Mouse (Mus musculus) CH12.LX (cell line): ENCODE measurements around the gene Caskin1. TPM values are rescaled to one million over a fixed set of nuclear protein-coding genes. Genes with fewer than 3 reads are reported as not detected.

ENCODE experiments used
- DNase-seq: peaks from one replicate; pipeline ENCODE4 v3.0.0-alpha.2; 2013; ENCODE audit errors: extremely low read depth
- H3K27ac ChIP-seq: 2 replicates; pipeline ENCODE4 v1.5.1; 2012; ENCODE audit warnings: low read depth, mild to moderate bottlenecking, control low read depth, moderate library complexity; ENCODE audit not compliant: insufficient read depth
- H3K27me3 ChIP-seq: replicated peaks from 2 replicates; pipeline ENCODE3; 2012; ENCODE audit warnings: inconsistent platforms
- H3K36me3 ChIP-seq, 2 experiments: replicated peaks in 1 of 2; 2 replicates each; pipeline versions ENCODE3 to v1.6.1; 2012; ENCODE audit warnings: inconsistent platforms in 1 of 2, low read length in 1 of 2, mild to moderate bottlenecking in 1 of 2, mixed read lengths in 1 of 2, moderate library complexity in 1 of 2; ENCODE audit not compliant: control insufficient read depth in 1 of 2, insufficient read depth in 1 of 2
- H3K4me1 ChIP-seq, 2 experiments: 2 replicates each; pipeline ENCODE4 v1.6.1; 2012; ENCODE audit warnings: inconsistent platforms in 1 of 2, moderate library complexity in 1 of 2; ENCODE audit not compliant: insufficient read depth in 2 of 2, control insufficient read depth in 1 of 2
- H3K4me2 ChIP-seq: 2 replicates; pipeline ENCODE4 v1.6.1; 2012; ENCODE audit warnings: low read depth, mild to moderate bottlenecking, control low read depth; ENCODE audit not compliant: poor library complexity, insufficient read depth, severe bottlenecking
- H3K4me3 ChIP-seq, 3 experiments: fragments of 150-350 bp in 1 of 3; sonication (generic) in 1 of 3; replicated peaks in 1 of 3; 2 replicates each; pipeline versions ENCODE3 to v1.5.1; 2011 to 2012; ENCODE audit warnings: low read depth in 2 of 3, low read length in 2 of 3, mild to moderate bottlenecking in 2 of 3, moderate library complexity in 2 of 3, control low read depth in 1 of 3, improper control_type of control experiment in 1 of 3, inconsistent platforms in 1 of 3, mixed read lengths in 1 of 3; ENCODE audit not compliant: poor library complexity in 1 of 3
- H3K79me2 ChIP-seq: replicated peaks from 2 replicates; pipeline ENCODE4 v1.6.1; 2012; ENCODE audit warnings: mild to moderate bottlenecking, moderate library complexity; ENCODE audit not compliant: control insufficient read depth, poor library complexity, insufficient read depth, severe bottlenecking; ENCODE audit errors: extremely low read depth
- H3K9ac ChIP-seq: 2 replicates; pipeline ENCODE4 v1.6.1; 2012; ENCODE audit warnings: low read depth, mild to moderate bottlenecking, control low read depth, moderate library complexity; ENCODE audit not compliant: insufficient read depth
- H3K9me3 ChIP-seq: replicated peaks from 2 replicates; pipeline ENCODE3; 2012; ENCODE audit warnings: low read length, inconsistent platforms, mixed read lengths
- BHLHE40 ChIP-seq: IDR thresholded peaks from 2 replicates; pipeline ENCODE4 v1.6.1; 2011; ENCODE audit warnings: mild to moderate bottlenecking, low read depth, low read length, improper control_type of control experiment
- CHD1 ChIP-seq: IDR thresholded peaks from 2 replicates; pipeline ENCODE4 v1.6.1; 2012; ENCODE audit warnings: low read depth, low read length, improper control_type of control experiment, inconsistent platforms
- HCFC1 ChIP-seq: IDR thresholded peaks from 2 replicates; pipeline ENCODE4 v1.6.1; 2012; ENCODE audit warnings: low read depth, mild to moderate bottlenecking, inconsistent platforms, low read length, improper control_type of control experiment
- IRF4 ChIP-seq: IDR thresholded peaks from 2 replicates; pipeline ENCODE4 v1.6.1; 2014; ENCODE audit warnings: low read depth, mild to moderate bottlenecking, inconsistent platforms, low read length, improper control_type of control experiment
- JUN ChIP-seq: IDR thresholded peaks from 2 replicates; pipeline ENCODE4 v1.6.1; 2011; ENCODE audit warnings: low read depth, mild to moderate bottlenecking, low read length, improper control_type of control experiment, moderate library complexity; ENCODE audit not compliant: insufficient read depth
- JUND ChIP-seq: conservative IDR thresholded peaks from 2 replicates; pipeline ENCODE4 v1.6.1; 2011; ENCODE audit warnings: low read depth, low read length, improper control_type of control experiment
- KAT2A ChIP-seq: IDR thresholded peaks from 2 replicates; pipeline ENCODE4 v1.6.1; 2012; ENCODE audit warnings: low read length, improper control_type of control experiment, inconsistent platforms; ENCODE audit not compliant: insufficient replicate concordance
- MAX ChIP-seq: IDR thresholded peaks from 2 replicates; pipeline ENCODE4 v1.6.1; 2011; ENCODE audit warnings: low read length, improper control_type of control experiment
- MAZ ChIP-seq: IDR thresholded peaks from 2 replicates; pipeline ENCODE4 v1.6.1; 2012; ENCODE audit warnings: low read depth, mild to moderate bottlenecking, inconsistent platforms, low read length, improper control_type of control experiment, moderate library complexity
- MEF2A ChIP-seq: IDR thresholded peaks from 2 replicates; pipeline ENCODE4 v1.6.1; 2014; ENCODE audit warnings: low read depth, mild to moderate bottlenecking, inconsistent platforms, low read length, improper control_type of control experiment, borderline replicate concordance
- MXI1 ChIP-seq: IDR thresholded peaks from 2 replicates; pipeline ENCODE4 v1.6.1; 2011; ENCODE audit warnings: mild to moderate bottlenecking, low read depth, low read length, improper control_type of control experiment
- MYC ChIP-seq: IDR thresholded peaks from 2 replicates; pipeline ENCODE4 v1.6.1; 2011; ENCODE audit warnings: low read depth, mild to moderate bottlenecking, improper control_type of control experiment, low read length
- NELFE ChIP-seq: IDR thresholded peaks from 2 replicates; pipeline ENCODE4 v1.6.1; 2011; ENCODE audit warnings: low read depth, low read length, improper control_type of control experiment
- PAX5 ChIP-seq: IDR thresholded peaks from 2 replicates; pipeline ENCODE4 v1.6.1; 2012; ENCODE audit warnings: low read length, inconsistent platforms, mixed read lengths
- POLR2A ChIP-seq: IDR thresholded peaks from 2 replicates; pipeline ENCODE4 v1.6.1; 2011; ENCODE audit warnings: low read depth, mild to moderate bottlenecking, improper control_type of control experiment, low read length
- RCOR1 ChIP-seq: conservative IDR thresholded peaks from 2 replicates; pipeline ENCODE4 v1.6.1; 2012; ENCODE audit warnings: low read depth, mild to moderate bottlenecking, inconsistent platforms, low read length, improper control_type of control experiment
- SIN3A ChIP-seq: IDR thresholded peaks from 2 replicates; pipeline ENCODE4 v1.6.1; 2012; ENCODE audit warnings: low read length, improper control_type of control experiment, inconsistent platforms
- TCF12 ChIP-seq: IDR thresholded peaks from 2 replicates; pipeline ENCODE4 v1.6.1; 2014; ENCODE audit warnings: low read depth, mild to moderate bottlenecking, inconsistent platforms, low read length, improper control_type of control experiment
- UBTF ChIP-seq: IDR thresholded peaks from 2 replicates; pipeline ENCODE4 v1.6.1; 2012; ENCODE audit warnings: low read depth, mild to moderate bottlenecking, inconsistent platforms, low read length, improper control_type of control experiment, moderate library complexity
- USF1 ChIP-seq: IDR thresholded peaks from 2 replicates; pipeline ENCODE4 v1.6.1; 2014; ENCODE audit warnings: low read depth, mild to moderate bottlenecking, inconsistent platforms, low read length, improper control_type of control experiment
- ZKSCAN1 ChIP-seq: IDR thresholded peaks from 2 replicates; pipeline ENCODE4 v1.6.1; 2012; ENCODE audit warnings: low read depth, inconsistent platforms, low read length, improper control_type of control experiment, borderline replicate concordance
- ZMIZ1 ChIP-seq: IDR thresholded peaks from 2 replicates; pipeline ENCODE4 v1.6.1; 2012; ENCODE audit warnings: low read depth, mild to moderate bottlenecking, inconsistent platforms, low read length, improper control_type of control experiment
- ZNF384 ChIP-seq: IDR thresholded peaks from 2 replicates; pipeline ENCODE4 v1.6.1; 2012; ENCODE audit warnings: low read depth, low read length, improper control_type of control experiment, inconsistent platforms
- dilution Hi-C: fragments of 300-500 bp; cut with MboI; formaldehyde crosslinking; loops from 2 replicates; pipeline ENCODE4 v1.14.3; 2020; ENCODE audit warnings: low sequenced_read_pairs; ENCODE audit not compliant: extremely low pct_unique_long_range_greater_than_20kb, extremely low pct_ligation_motif_present
- in situ Hi-C: fragments of 300-500 bp; cut with MboI; formaldehyde crosslinking; loops from 3 replicates; pipeline ENCODE4 v1.14.3; 2019; ENCODE audit warnings: low sequenced_read_pairs, low pct_ligation_motif_present, low pct_unique_long_range_greater_than_20kb, mixed read lengths
- polyA plus RNA-seq: library from polyadenylated mRNA; unstranded; fragments of >175 nt; gene quantifications from 2 replicates; pipeline ENCODE4 v1.2.1, GENCODE M21; 2012; ENCODE audit warnings: low read depth; ENCODE audit not compliant: insufficient read length
- total RNA-seq, 2 experiments: library from RNA; depleted of rRNA; stranded (reverse); fragments of 300-350 nt in 1 of 2; fragments of >200 nt in 1 of 2; gene quantifications; 2 replicates each; pipeline ENCODE4 v1.2.3; 2012 to 2014

The Caskin1 gene
- total and polyA plus RNA-seq, 3 experiments, result 0.08 to 0.71 TPM; not detected in 1

DNA sequence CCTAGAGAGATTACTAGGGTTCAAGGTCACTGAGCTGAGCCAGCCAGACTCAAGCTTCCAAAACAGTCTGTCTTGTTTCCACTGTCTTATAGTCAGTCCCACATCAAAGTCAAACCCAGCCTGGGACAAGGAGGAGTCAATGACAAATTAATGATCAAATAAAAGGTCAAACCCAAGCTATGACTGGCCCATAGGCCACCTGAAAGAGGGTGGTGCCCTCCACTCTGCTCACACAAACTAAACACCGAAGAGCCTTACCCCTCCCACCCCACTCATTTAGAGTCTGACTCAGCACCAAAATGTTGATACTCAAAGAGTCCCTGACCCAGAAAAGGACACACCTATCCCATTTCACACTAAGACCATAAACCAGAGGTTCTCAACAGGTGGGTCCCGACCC, 35.0 kb upstream of the Caskin1 start:
- Histone ChIP-seq H3K9ac (no peak overlapping the region), H3K4me2 (no peak overlapping the region; the same call in 1 of the 2 replicates), H3K79me2 (peaks cover 15% of the 10 kb centered on the region), H3K36me3 (peaks cover 28 to 41% of the 10 kb centered on the region in 2 experiments), H3K27me3 (no peaks in the 10 kb centered on the region), H3K27ac (no peak overlapping the region), H3K9me3 (no peaks in the 10 kb centered on the region), H3K4me1 (peaks cover 3 to 27% of the 10 kb centered on the region in 2 experiments; a peak in 3 of 4 replicates), H3K4me3 (no peak overlapping the region)
- in situ Hi-C loops (no loop called here), dilution Hi-C loops (no loop called here)
- TF ChIP-seq MXI1 (no peak), HCFC1 (no peak), UBTF (no peak), MYC (no peak), IRF4 (no peak)
- no peak for DNase-seq

GRCm38 (mm10) chr17:24454218-24454755, 34.1 kb upstream of the Caskin1 start:
- peaks cover 0 to 18% of the 10 kb centered on the region in 2 experiments; a peak in 2 of 4 replicates for H3K4me1 ChIP-seq
- peak overlapping the region; percentile 67 to 91 (median 75) for H3K4me3 ChIP-seq
- DNase-seq, result no peak
- peak overlapping the region; percentile 87 for H3K4me2 ChIP-seq
- in situ Hi-C loops, result no loop called here
- peak overlapping the region; percentile 60; the same call in 1 of the 2 replicates for H3K27ac ChIP-seq
- peaks cover 15% of the 10 kb centered on the region for H3K79me2 ChIP-seq
- H3K27me3 ChIP-seq, result no peaks in the 10 kb centered on the region
- dilution Hi-C loops, result no loop called here
- no peaks in the 10 kb centered on the region for H3K9me3 ChIP-seq
- TF ChIP-seq SIN3A (peak; percentile 46; the same call in 1 of the 2 replicates), KAT2A (no peak)
- H3K36me3 ChIP-seq, result peaks cover 19 to 32% of the 10 kb centered on the region in 2 experiments
- peak overlapping the region; percentile 78 for H3K9ac ChIP-seq

- DNase-seq, result peak; percentile 100
- Histone ChIP-seq H3K36me3 (peaks cover 12 to 25% of the 10 kb centered on the region in 2 experiments), H3K4me1 (peaks cover 0 to 18% of the 10 kb centered on the region in 2 experiments; a peak in 2 of 4 replicates), H3K27ac (peak overlapping the region; percentile 60), H3K4me3 (peak overlapping the region; percentile 67 to 91 (median 75)), H3K9ac (peak overlapping the region; percentile 78), H3K79me2 (peaks cover 15% of the 10 kb centered on the region), H3K27me3 (no peaks in the 10 kb centered on the region), H3K9me3 (no peaks in the 10 kb centered on the region), H3K4me2 (peak overlapping the region; percentile 87; the same call in 1 of the 2 replicates)
- dilution Hi-C loops, result no loop called here
- in situ Hi-C loops, result no loop called here
- TF ChIP-seq ZNF384 (no peak), BHLHE40 (no peak), MXI1 (peak; percentile 96), MYC (no peak; the same call in 1 of the 2 replicates), MAZ (no peak; the same call in 1 of the 2 replicates), JUN (no peak), CHD1 (no peak), JUND (no peak), USF1 (no peak), ZMIZ1 (peak; percentile 88), PAX5 (no peak), KAT2A (peak; percentile 70; the same call in 1 of the 2 replicates), TCF12 (peak; percentile 54; the same call in 1 of the 2 replicates), ZKSCAN1 (no peak), POLR2A (peak; percentile 86), NELFE (peak; percentile 83), MAX (no peak; the same call in 1 of the 2 replicates), RCOR1 (no peak), MEF2A (peak; percentile 17; the same call in 1 of the 2 replicates)
Observed at GRCm38 (mm10) chr17:24454756-24455522, 33.5 kb upstream of the Caskin1 start.
